Mouse (Mus musculus): Measurements from ENCODE around the gene Ttc30a2. TPM values are rescaled to one million over a fixed set of nuclear protein-coding genes. Genes with fewer than 3 reads are reported as not detected.

Gene Ttc30a2
- total RNA-seq, 1 experiment, result 0.36 TPM

DNA sequence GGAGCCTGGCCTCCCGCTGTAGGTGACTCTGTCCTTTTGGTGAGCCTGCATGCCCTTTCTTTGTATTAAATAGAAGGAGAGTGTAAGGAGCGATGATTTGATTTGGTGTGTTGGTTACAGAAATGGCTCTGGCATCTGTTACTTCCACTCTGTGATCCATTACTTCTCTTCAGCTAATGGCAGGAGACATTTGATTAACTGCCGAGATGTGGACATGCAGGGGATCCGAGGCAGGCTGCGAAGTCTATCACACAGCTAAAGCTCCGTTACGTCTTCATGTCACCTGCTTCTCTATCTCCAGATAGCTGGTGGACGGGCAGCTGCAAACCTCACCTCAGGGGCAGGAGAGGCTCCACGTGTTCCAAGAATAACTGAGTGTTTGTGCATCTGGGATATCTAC is 3.8 kb downstream of the Ttc30a2 start:
- H3K4me1 ChIP-seq (ENCODE audit: control insufficient read depth in 2 of 2, insufficient read depth in 2 of 2, low read length in 2 of 2, poor library complexity in 1 of 2), result no peaks in the 10 kb centered on the region
- no peak for DNase-seq (ENCODE audit: low read depth, low spot score)
- H3K9ac ChIP-seq (ENCODE audit: insufficient read depth, low read depth, low read length, poor library complexity, severe bottlenecking), result no peak overlapping the region
- no peak overlapping the region for H3K27ac ChIP-seq (ENCODE audit: insufficient read depth, low read depth, low read length, poor library complexity, severe bottlenecking)
- H3K9me3 ChIP-seq (ENCODE audit: control insufficient read depth, insufficient read depth, low read depth, low read length), result no peaks in the 10 kb centered on the region
- H3K36me3 ChIP-seq (ENCODE audit: control insufficient read depth, insufficient read depth, low read length, poor library complexity, severe bottlenecking), result no peaks in the 10 kb centered on the region
- TF ChIP-seq ZC3H11A (IDR thresholded peaks at IDR 0.05; ENCODE audit: borderline replicate concordance, low read depth, low read length) (no peak), CHD2 (IDR thresholded peaks at IDR 0.05; ENCODE audit: low read depth, low read length) (no peak), HCFC1 (IDR thresholded peaks at IDR 0.05; ENCODE audit: borderline replicate concordance, insufficient read depth, low read length) (no peak), MAFK (IDR thresholded peaks at IDR 0.05; ENCODE audit: insufficient read depth, low read depth, low read length) (no peak), ZNF384 (IDR thresholded peaks at IDR 0.05; ENCODE audit: low read depth, low read length) (no peak)
- H3K4me3 ChIP-seq (ENCODE audit: insufficient read depth in 1 of 2, low read depth in 1 of 2, low read length in 2 of 2, poor library complexity in 1 of 2, severe bottlenecking in 1 of 2), result no peak overlapping the region
- in situ Hi-C loops (cut with MboI; ENCODE audit: low sequenced_read_pairs in 2 of 2, unreplicated experiment in 2 of 2), result loop anchor here (25.0 kb wide), 1 partner anchor 362 kb away; no protein-coding TSS in a partner anchor

- no peaks in the 10 kb centered on the region for H3K9me3 ChIP-seq (ENCODE audit: control insufficient read depth, insufficient read depth, low read depth, low read length)
- H3K4me1 ChIP-seq (ENCODE audit: control insufficient read depth in 2 of 2, insufficient read depth in 2 of 2, low read length in 2 of 2, poor library complexity in 1 of 2), result peaks cover 8 to 19% of the 10 kb centered on the region in 2 experiments
- in situ Hi-C loops (cut with MboI; ENCODE audit: low sequenced_read_pairs in 2 of 2, unreplicated experiment in 2 of 2), result loop anchor here (10.0 to 25.0 kb wide), 2 partner anchors 180 to 353 kb away; no protein-coding TSS in a partner anchor
- no peak for DNase-seq (ENCODE audit: low read depth, low spot score)
- no peaks in the 10 kb centered on the region for H3K36me3 ChIP-seq (ENCODE audit: control insufficient read depth, insufficient read depth, low read length, poor library complexity, severe bottlenecking)
- no peak overlapping the region for H3K27ac ChIP-seq (ENCODE audit: insufficient read depth, low read depth, low read length, poor library complexity, severe bottlenecking)
- H3K4me3 ChIP-seq (ENCODE audit: insufficient read depth in 1 of 2, low read depth in 1 of 2, low read length in 2 of 2, poor library complexity in 1 of 2, severe bottlenecking in 1 of 2), result peak overlapping the region in 1 of 2 experiments; percentile 31; a peak in 1 of 4 replicates
- H3K9ac ChIP-seq (ENCODE audit: insufficient read depth, low read depth, low read length, poor library complexity, severe bottlenecking), result no peak overlapping the region; the same call in 1 of the 2 replicates
- TF ChIP-seq ZC3H11A (IDR thresholded peaks at IDR 0.05; ENCODE audit: borderline replicate concordance, low read depth, low read length) (peak; percentile 41; the same call in 1 of the 2 replicates), MAFK (IDR thresholded peaks at IDR 0.05; ENCODE audit: insufficient read depth, low read depth, low read length) (no peak)
Measured at GRCm38 (mm10) chr2:75964972-75965371, 13.0 kb downstream of the Ttc30a2 start.

DNA sequence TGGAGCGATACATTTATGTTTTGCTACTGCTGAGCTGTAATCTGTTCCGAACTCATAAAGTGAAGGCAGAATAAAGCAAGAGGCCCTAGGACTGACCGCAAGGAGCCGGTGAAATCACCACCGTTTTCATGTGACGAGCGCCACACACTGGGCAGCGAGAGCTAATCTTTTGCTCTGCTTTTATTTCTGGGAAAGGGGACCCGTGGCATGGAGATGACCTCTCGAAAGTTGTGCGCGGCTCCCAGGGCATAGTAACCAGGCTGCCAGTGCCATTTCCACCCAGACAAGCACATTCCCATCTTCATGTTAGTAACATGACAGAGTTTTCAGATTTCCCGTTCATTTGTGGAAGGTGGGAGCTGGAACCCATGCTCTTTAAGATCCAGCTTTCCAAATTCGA is 13.5 kb downstream of the Ttc30a2 start:
- H3K4me3 ChIP-seq (ENCODE audit: insufficient read depth in 1 of 2, low read depth in 1 of 2, low read length in 2 of 2, poor library complexity in 1 of 2, severe bottlenecking in 1 of 2), result peak overlapping the region in 1 of 2 experiments; percentile 31; a peak in 2 of 4 replicates
- no peaks in the 10 kb centered on the region for H3K36me3 ChIP-seq (ENCODE audit: control insufficient read depth, insufficient read depth, low read length, poor library complexity, severe bottlenecking)
- DNase-seq (ENCODE audit: low read depth, low spot score), result no peak
- TF ChIP-seq ZNF384 (IDR thresholded peaks at IDR 0.05; ENCODE audit: low read depth, low read length), result no peak
- peak; percentile 50 for TF ChIP-seq ZC3H11A (IDR thresholded peaks at IDR 0.05; ENCODE audit: borderline replicate concordance, low read depth, low read length)
- no peak for TF ChIP-seq MAFK (IDR thresholded peaks at IDR 0.05; ENCODE audit: insufficient read depth, low read depth, low read length)
- no peak overlapping the region for H3K27ac ChIP-seq (ENCODE audit: insufficient read depth, low read depth, low read length, poor library complexity, severe bottlenecking)
- H3K9ac ChIP-seq (ENCODE audit: insufficient read depth, low read depth, low read length, poor library complexity, severe bottlenecking), result no peak overlapping the region; the same call in 1 of the 2 replicates
- in situ Hi-C loops (cut with MboI; ENCODE audit: low sequenced_read_pairs in 2 of 2, unreplicated experiment in 2 of 2), result loop anchor here (10.0 to 25.0 kb wide), 2 partner anchors 180 to 352 kb away; no protein-coding TSS in a partner anchor
- peaks cover 8 to 19% of the 10 kb centered on the region in 2 experiments for H3K4me1 ChIP-seq (ENCODE audit: control insufficient read depth in 2 of 2, insufficient read depth in 2 of 2, low read length in 2 of 2, poor library complexity in 1 of 2)
- no peaks in the 10 kb centered on the region for H3K9me3 ChIP-seq (ENCODE audit: control insufficient read depth, insufficient read depth, low read depth, low read length)

- no peak for DNase-seq (ENCODE audit: low read depth, low spot score)
- H3K27ac ChIP-seq (ENCODE audit: insufficient read depth, low read depth, low read length, poor library complexity, severe bottlenecking), result no peak overlapping the region
- no peak for TF ChIP-seq ZC3H11A (IDR thresholded peaks at IDR 0.05; ENCODE audit: borderline replicate concordance, low read depth, low read length)
- no peak for TF ChIP-seq HCFC1 (IDR thresholded peaks at IDR 0.05; ENCODE audit: borderline replicate concordance, insufficient read depth, low read length)
- TF ChIP-seq ZNF384 (IDR thresholded peaks at IDR 0.05; ENCODE audit: low read depth, low read length), result no peak
- no peak for TF ChIP-seq CHD2 (IDR thresholded peaks at IDR 0.05; ENCODE audit: low read depth, low read length)
- no peak for TF ChIP-seq MAFK (IDR thresholded peaks at IDR 0.05; ENCODE audit: insufficient read depth, low read depth, low read length)
- H3K9ac ChIP-seq (ENCODE audit: insufficient read depth, low read depth, low read length, poor library complexity, severe bottlenecking), result no peak overlapping the region
- peaks cover 11 to 19% of the 10 kb centered on the region in 2 experiments for H3K4me1 ChIP-seq (ENCODE audit: control insufficient read depth in 2 of 2, insufficient read depth in 2 of 2, low read length in 2 of 2, poor library complexity in 1 of 2)
- H3K9me3 ChIP-seq (ENCODE audit: control insufficient read depth, insufficient read depth, low read depth, low read length), result no peaks in the 10 kb centered on the region
- H3K4me3 ChIP-seq (ENCODE audit: insufficient read depth in 1 of 2, low read depth in 1 of 2, low read length in 2 of 2, poor library complexity in 1 of 2, severe bottlenecking in 1 of 2), result peak overlapping the region in 1 of 2 experiments; percentile 31; a peak in 2 of 4 replicates
- in situ Hi-C loops (cut with MboI; ENCODE audit: low sequenced_read_pairs in 2 of 2, unreplicated experiment in 2 of 2), result loop anchor here (10.0 to 25.0 kb wide), 2 partner anchors 179 to 352 kb away; no protein-coding TSS in a partner anchor
- no peaks in the 10 kb centered on the region for H3K36me3 ChIP-seq (ENCODE audit: control insufficient read depth, insufficient read depth, low read length, poor library complexity, severe bottlenecking)
Measured at GRCm38 (mm10) chr2:75964051-75964450, 13.9 kb downstream of the Ttc30a2 start.
